Mouse (Mus musculus) left cerebral cortex, postnatal 4 days (tissue): ENCODE results near the gene Kifc1. TPM values are rescaled to one million over a fixed set of nuclear protein-coding genes. Genes with fewer than 3 reads are reported as not detected.

Experiments
- DNase-seq: peaks from one replicate; pipeline ENCODE4 v3.0.0-alpha.2; 2022
- intact Hi-C: fragments of 180-260 bp; cut with DNase I; formaldehyde crosslinking; loops from one replicate; pipeline ENCODE4 v1.15.1; 2025
- total RNA-seq, 2 experiments: library from RNA; stranded (reverse); gene quantifications; 2 replicates each; pipeline ENCODE4 v1.2.3; 2021

The Kifc1 gene
- total RNA-seq, result 1 to 10 TPM; 7.7 to 9.4 TPM

GRCm38 (mm10) chr17:33890533-33891059 is at the start of gene Kifc1:
Gene Kifc1, minus strand, starts transcription at chr17:33890661.
- peak; percentile 100 for DNase-seq
- intact Hi-C loops, result no loop called here

- DNase-seq, result no peak
- intact Hi-C loops, result no loop called here
Observed at GRCm38 (mm10) chr17:33938783-33939182, 48.3 kb upstream of the Kifc1 start.

GRCm38 (mm10) chr17:33936993-33937392 is 46.5 kb upstream of the Kifc1 start:
- no peak for DNase-seq
- intact Hi-C loops, result no loop called here

- intact Hi-C loops, result no loop called here
- DNase-seq, result no peak
Observed at GRCm38 (mm10) chr17:33935422-33936055, 45.1 kb upstream of the Kifc1 start.

- DNase-seq, result no peak
- intact Hi-C loops, result no loop called here
Observed at GRCm38 (mm10) chr17:33932970-33933369, 42.5 kb upstream of the Kifc1 start.

GRCm38 (mm10) chr17:33932448-33932847 is 42.0 kb upstream of the Kifc1 start:
- intact Hi-C loops, result no loop called here
- DNase-seq, result no peak

GRCm38 (mm10) chr17:33931947-33932346 is 41.5 kb upstream of the Kifc1 start:
- no peak for DNase-seq
- intact Hi-C loops, result no loop called here

- DNase-seq, result no peak
- intact Hi-C loops, result no loop called here
Observed at GRCm38 (mm10) chr17:33931159-33931866, 40.9 kb upstream of the Kifc1 start.

- DNase-seq, result no peak
- intact Hi-C loops, result no loop called here
Observed at GRCm38 (mm10) chr17:33930280-33931158, 40.1 kb upstream of the Kifc1 start.

- peak; percentile 96 for DNase-seq
- intact Hi-C loops, result no loop called here
Observed at GRCm38 (mm10) chr17:33929371-33930279, 39.2 kb upstream of the Kifc1 start, which contains the start of gene Rgl2. Gene Rgl2, plus strand, starts transcription at chr17:33929543.

GRCm38 (mm10) chr17:33928251-33928947 is 37.9 kb upstream of the Kifc1 start:
- intact Hi-C loops, result no loop called here
- DNase-seq, result no peak

GRCm38 (mm10) chr17:33926207-33926932 is 35.9 kb upstream of the Kifc1 start:
- no peak for DNase-seq
- intact Hi-C loops, result no loop called here

- no peak for DNase-seq
- intact Hi-C loops, result no loop called here
Observed at GRCm38 (mm10) chr17:33925406-33926116, 35.1 kb upstream of the Kifc1 start.

- intact Hi-C loops, result no loop called here
- DNase-seq, result no peak
Observed at GRCm38 (mm10) chr17:33924577-33925283, 34.3 kb upstream of the Kifc1 start.

GRCm38 (mm10) chr17:33921361-33921760 is 30.9 kb upstream of the Kifc1 start:
- no peak for DNase-seq
- intact Hi-C loops, result no loop called here

GRCm38 (mm10) chr17:33920282-33921097 is 30.0 kb upstream of the Kifc1 start:
- intact Hi-C loops, result no loop called here
- peak; percentile 85 for DNase-seq
